Mouse (Mus musculus): ENCODE results near the gene Slc34a3. TPM values are rescaled to one million over a fixed set of nuclear protein-coding genes. Genes with fewer than 3 reads are reported as not detected.
A peak's percentile ranks its signal among the peaks of the same experiment; 100 is the strongest.
"Not testable (repeated sequence)": the region's sequence is repeated elsewhere in the genome, so short reads cannot be mapped to it uniquely, and the experiment has no call there.

Slc34a3 gene
- polyA plus RNA-seq, 1 experiment from 2014 or later, result not detected

DNA sequence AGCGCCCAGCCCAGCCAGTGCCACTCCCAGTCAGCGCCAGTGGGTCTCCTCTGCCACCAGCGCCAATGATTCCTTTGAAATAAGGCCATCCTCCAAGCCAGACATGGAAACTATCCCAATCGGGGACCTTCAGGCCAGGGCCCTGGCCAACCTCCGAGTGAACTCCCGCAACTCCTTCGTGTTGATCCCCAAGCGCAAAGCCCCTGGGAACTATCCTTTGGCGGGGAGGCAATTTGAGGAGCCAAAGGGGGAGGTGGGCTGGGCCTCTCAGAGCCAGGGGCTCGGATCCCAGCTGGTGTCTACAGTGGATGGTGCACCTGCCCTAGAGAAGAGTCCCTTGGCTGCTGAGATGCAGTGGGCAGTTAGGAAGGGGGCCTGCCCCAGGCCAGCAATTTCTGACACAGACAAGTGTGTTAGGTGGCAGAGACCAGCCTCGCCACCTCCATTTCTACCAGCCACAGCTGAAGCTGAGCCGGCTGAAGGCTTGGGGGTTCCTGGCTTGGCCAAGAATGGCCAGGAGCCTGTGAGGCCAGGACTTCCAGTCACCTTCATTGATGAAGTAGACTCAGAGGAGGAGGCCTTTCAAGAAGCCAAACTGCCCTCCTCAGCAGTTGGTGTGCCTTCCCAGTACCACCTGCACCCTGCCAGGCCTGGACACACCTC is 29.6 kb upstream of the Slc34a3 start:
- DNase-seq (ENCODE audit: low spot score), result no peak
- peaks cover 52% of the 10 kb centered on the region for H3K4me1 ChIP-seq
- peaks cover 28% of the 10 kb centered on the region for H3K27me3 ChIP-seq (replicated peaks; ENCODE audit: low read depth, poor library complexity, severe bottlenecking)
- WGBS, result 19% methylated on average over 12 of the region's 12 CpGs
- H3K4me3 ChIP-seq, result peak overlapping the region; percentile 85
- no peak overlapping the region for H3K27ac ChIP-seq (replicated peaks)
- H3K36me3 ChIP-seq (replicated peaks), result peaks cover 20% of the 10 kb centered on the region
- no peaks in the 10 kb centered on the region for H3K9me3 ChIP-seq

DNA sequence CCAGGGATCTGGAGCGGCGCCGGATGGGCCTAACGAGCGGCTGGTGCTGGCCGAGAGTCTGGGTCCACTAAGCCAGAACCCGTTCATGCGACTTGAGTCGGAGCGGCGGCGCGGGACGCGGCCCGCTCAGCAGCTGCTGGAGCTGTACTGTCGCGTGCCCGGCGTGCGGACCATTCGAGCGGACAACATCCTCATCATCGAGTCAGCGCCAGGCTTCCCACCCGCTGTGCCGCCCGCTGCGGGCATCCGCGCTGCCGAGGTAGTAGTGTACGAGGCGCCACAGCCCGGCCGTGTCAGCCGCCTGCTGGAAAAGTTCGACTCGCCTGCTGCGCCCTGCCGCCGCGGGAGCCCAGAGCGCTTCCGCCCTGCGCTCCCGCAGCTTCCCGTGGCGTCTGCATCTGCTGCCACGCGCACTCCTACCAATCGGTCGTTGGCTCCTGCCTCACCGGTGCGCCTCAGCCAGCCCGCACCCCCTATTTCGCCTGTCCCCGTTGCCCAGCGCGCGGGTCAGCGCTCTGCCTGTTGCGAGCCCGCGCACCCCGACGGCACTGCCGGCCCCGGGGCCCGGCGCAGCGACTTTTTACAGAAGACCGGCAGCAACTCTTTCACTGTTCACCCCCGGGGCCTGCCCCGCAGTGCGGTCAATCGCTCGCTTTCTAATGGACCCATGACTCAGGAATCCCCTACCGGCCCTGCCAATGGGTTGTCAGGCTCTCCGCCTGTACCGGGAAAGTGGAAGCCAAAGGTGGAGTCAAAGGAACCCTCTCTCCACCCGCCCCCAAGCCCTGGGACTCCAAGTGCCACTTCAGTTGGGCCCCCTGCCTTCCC is 28.8 kb upstream of the Slc34a3 start:
- H3K36me3 ChIP-seq (replicated peaks), result peaks cover 12% of the 10 kb centered on the region

DNA sequence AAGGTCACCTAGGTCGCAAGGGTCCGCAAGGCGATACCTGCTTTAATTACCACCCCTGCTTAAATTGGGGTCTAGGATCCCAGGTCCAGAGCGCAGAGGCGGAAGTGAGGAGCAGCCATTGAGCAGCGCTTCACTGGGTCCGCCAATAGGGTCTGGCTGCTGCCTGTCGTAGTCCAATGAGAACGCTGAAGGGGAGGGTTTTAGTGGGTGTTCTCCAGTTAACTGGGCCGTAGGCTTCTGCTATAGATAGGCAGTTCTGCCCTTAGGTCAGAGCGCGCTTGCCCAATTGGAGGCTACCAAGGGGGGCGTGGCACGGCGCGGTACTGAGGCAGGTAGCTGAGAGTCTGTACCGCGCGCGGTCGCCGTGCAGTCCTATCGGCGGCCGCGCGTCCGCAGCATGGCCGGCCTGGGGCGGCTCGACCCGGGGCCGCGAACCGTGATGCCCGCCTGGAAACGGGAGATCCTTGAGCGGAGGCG is 28.2 kb upstream of the Slc34a3 start, which contains the start of gene Tprn:
Gene Tprn, plus strand, starts transcription at position 328 of the 477 bp plus-strand sequence.
- Histone ChIP-seq H3K9me3 (no peaks in the 10 kb centered on the region), H3K27me3 (replicated peaks; ENCODE audit: low read depth, poor library complexity, severe bottlenecking) (peaks cover 28% of the 10 kb centered on the region), H3K4me1 (peaks cover 52% of the 10 kb centered on the region), H3K36me3 (replicated peaks) (peaks cover 6% of the 10 kb centered on the region; the same call in 1 of the 2 replicates), H3K27ac (replicated peaks) (peak within 1 kb of the TSS; percentile 78), H3K4me3 (peak within 1 kb of the TSS; percentile 85)
- DNase-seq (ENCODE audit: low spot score), result peak; percentile 95
- under 1% methylated on average over 39 of the region's 39 CpGs for WGBS

More for the DNA sequence above, 28.8 kb upstream of the Slc34a3 start:
- WGBS, result under 1% methylated on average over 82 of the region's 82 CpGs
- Histone ChIP-seq H3K4me1 (peaks cover 52% of the 10 kb centered on the region), H3K27ac (replicated peaks) (peak overlapping the region; percentile 78), H3K4me3 (peak overlapping the region; percentile 85), H3K27me3 (replicated peaks; ENCODE audit: low read depth, poor library complexity, severe bottlenecking) (peaks cover 28% of the 10 kb centered on the region), H3K9me3 (no peaks in the 10 kb centered on the region)
- DNase-seq (ENCODE audit: low spot score), result peak; percentile 64

DNA sequence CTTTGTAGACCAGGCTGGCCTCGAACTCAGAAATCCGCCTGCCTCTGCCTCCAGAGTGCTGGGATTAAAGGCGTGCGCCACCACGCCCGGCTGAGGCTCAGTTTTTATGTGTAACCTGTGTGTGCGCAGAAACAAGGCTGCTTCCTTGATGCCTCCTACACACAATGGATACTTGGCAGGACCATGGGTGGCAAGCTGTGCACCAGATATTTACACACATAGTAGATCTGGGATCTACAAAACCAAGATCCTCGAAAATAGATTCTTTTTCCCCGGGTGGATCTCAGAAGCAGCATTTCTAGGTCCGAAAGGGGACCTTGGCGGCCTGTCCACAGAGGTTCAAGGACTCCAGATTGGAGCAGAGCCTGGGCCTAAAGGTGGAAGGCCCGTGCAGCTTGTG is 27.7 kb upstream of the Slc34a3 start:
- 51% methylated on average over 12 of the region's 12 CpGs for WGBS
- H3K4me1 ChIP-seq, result peaks cover 47% of the 10 kb centered on the region

DNA sequence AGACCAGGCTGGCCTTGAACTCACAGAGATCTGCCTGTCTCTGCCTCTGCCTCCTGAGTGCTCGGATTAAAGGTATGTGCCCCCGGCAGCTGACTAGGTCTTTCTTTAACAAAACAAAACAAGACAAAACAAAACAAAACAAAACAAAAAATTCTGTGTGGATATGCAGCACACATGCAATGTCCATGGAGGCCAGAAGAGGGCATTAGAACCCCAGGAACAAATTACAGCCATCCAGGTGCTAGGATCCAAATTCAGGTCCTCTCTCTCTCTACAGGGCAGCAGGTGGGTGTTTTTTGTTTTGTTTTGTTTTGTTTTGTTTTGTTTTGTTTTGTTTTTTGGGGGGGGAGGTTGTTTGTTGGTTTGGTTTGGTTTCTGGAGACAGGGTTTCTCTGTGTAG is 24.7 kb upstream of the Slc34a3 start:
- H3K27ac ChIP-seq (replicated peaks), result no peak overlapping the region
- H3K4me1 ChIP-seq, result peaks cover 39% of the 10 kb centered on the region
- no peaks in the 10 kb centered on the region for H3K36me3 ChIP-seq (replicated peaks)
- peaks cover 14% of the 10 kb centered on the region for H3K27me3 ChIP-seq (replicated peaks; ENCODE audit: low read depth, poor library complexity, severe bottlenecking)
- 53% methylated on average over 2 of the region's 2 CpGs for WGBS
- H3K9me3 ChIP-seq, result no peaks in the 10 kb centered on the region
- H3K4me3 ChIP-seq, result no peak overlapping the region
- no peak for DNase-seq (ENCODE audit: low spot score)

More for the DNA sequence above, 27.7 kb upstream of the Slc34a3 start:
- Histone ChIP-seq H3K27me3 (replicated peaks; ENCODE audit: low read depth, poor library complexity, severe bottlenecking) (peaks cover 28% of the 10 kb centered on the region), H3K27ac (replicated peaks) (peak overlapping the region; percentile 78), H3K9me3 (no peaks in the 10 kb centered on the region), H3K4me3 (peak overlapping the region; percentile 85), H3K36me3 (replicated peaks) (peaks cover 2% of the 10 kb centered on the region; the same call in 1 of the 2 replicates)
- DNase-seq (ENCODE audit: low spot score), result no peak

GRCm38 (mm10) chr2:25257250-25257649 is 23.1 kb upstream of the Slc34a3 start:
- DNase-seq (ENCODE audit: low spot score); H3K27me3 ChIP-seq (replicated peaks; ENCODE audit: low read depth, poor library complexity, severe bottlenecking); H3K9me3 ChIP-seq; H3K4me3 ChIP-seq; H3K27ac ChIP-seq (replicated peaks): not testable (repeated sequence)
- Histone ChIP-seq H3K4me1 (peaks cover 27% of the 10 kb centered on the region), H3K36me3 (replicated peaks) (peaks cover 14% of the 10 kb centered on the region)
- 89% methylated on average over 5 of the region's 5 CpGs for WGBS

DNA sequence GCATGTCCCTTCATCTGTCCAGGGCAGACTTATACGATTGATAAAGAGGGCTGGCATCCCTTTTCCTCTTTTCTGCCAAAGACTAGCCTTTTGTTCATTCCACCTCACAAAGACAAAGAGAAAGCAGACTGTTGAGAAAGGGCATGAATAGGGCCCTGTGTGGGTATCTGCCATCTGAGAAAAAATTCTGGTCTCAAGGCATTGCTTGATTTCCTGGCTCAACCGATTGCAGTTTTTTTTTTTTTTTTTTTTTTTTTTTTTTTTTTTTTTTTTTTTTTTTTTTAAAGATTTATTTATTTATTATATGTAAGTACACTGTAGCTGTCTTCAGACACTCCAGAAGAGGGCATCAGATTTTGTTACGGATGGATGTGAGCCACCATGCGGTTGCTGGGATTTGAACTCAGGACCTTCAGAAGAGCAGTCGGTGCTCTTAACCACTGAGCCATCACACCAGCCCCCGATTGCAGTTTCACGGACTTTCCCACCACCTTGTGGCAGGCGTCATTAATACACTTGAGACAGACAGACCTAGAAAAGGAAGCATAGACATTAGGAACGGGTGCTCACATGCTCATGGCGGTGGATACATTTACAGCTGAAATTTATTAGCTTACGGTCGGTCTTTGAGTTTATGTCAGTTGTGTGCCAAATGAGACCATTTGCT is 22.4 kb upstream of the Slc34a3 start:
- peak; percentile 43 for DNase-seq (ENCODE audit: low spot score)
- not testable (repeated sequence) for H3K27me3 ChIP-seq (replicated peaks; ENCODE audit: low read depth, poor library complexity, severe bottlenecking); H3K27ac ChIP-seq (replicated peaks); H3K9me3 ChIP-seq
- WGBS, result 65% methylated on average over 12 of the region's 12 CpGs
- H3K4me3 ChIP-seq, result peak overlapping the region; percentile 99
- H3K4me1 ChIP-seq, result peaks cover 20% of the 10 kb centered on the region
- H3K36me3 ChIP-seq (replicated peaks), result peaks cover 21% of the 10 kb centered on the region

GRCm38 (mm10) chr2:25255284-25255779 is 21.2 kb upstream of the Slc34a3 start, which contains the start of gene Tmem203:
Tmem203 (plus strand) TSS chr2:25255439.
- Histone ChIP-seq H3K27ac (replicated peaks) (peak within 1 kb of the TSS; percentile 93), H3K36me3 (replicated peaks) (peaks cover 33% of the 10 kb centered on the region), H3K9me3 (no peaks in the 10 kb centered on the region), H3K4me3 (peak within 1 kb of the TSS; percentile 99), H3K27me3 (replicated peaks; ENCODE audit: low read depth, poor library complexity, severe bottlenecking) (no peaks in the 10 kb centered on the region), H3K4me1 (peaks cover 20% of the 10 kb centered on the region)
- peak; percentile 95 for DNase-seq (ENCODE audit: low spot score)
- under 1% methylated on average over 39 of the region's 39 CpGs for WGBS

DNA sequence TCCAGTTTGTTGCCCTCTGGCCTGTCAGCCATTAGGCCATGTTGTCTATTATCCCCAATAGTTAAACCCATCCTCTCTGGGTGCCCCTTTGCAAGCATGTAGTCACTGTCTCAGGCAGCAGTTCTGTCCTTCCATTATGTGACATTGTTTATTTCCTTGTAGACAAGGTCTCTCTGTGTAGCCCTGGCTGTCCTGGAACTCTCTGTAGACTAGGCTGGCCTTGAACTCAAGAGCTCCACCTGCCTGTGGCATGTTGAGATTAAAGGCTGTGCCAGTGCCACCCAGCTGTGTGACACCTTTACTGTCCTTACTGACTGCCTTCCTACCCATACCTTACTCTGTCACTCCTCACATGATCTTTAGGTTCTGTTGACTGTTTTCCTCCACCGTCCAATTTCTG is 18.2 kb upstream of the Slc34a3 start:
- Histone ChIP-seq H3K36me3 (replicated peaks) (peaks cover 63% of the 10 kb centered on the region), H3K27me3 (replicated peaks; ENCODE audit: low read depth, poor library complexity, severe bottlenecking) (no peaks in the 10 kb centered on the region), H3K27ac (replicated peaks) (no peak overlapping the region), H3K4me1 (peaks cover 20% of the 10 kb centered on the region), H3K9me3 (no peaks in the 10 kb centered on the region), H3K4me3 (no peak overlapping the region)
- no peak for DNase-seq (ENCODE audit: low spot score)
- 83% methylated on average over 1 of the region's 1 CpGs for WGBS

DNA sequence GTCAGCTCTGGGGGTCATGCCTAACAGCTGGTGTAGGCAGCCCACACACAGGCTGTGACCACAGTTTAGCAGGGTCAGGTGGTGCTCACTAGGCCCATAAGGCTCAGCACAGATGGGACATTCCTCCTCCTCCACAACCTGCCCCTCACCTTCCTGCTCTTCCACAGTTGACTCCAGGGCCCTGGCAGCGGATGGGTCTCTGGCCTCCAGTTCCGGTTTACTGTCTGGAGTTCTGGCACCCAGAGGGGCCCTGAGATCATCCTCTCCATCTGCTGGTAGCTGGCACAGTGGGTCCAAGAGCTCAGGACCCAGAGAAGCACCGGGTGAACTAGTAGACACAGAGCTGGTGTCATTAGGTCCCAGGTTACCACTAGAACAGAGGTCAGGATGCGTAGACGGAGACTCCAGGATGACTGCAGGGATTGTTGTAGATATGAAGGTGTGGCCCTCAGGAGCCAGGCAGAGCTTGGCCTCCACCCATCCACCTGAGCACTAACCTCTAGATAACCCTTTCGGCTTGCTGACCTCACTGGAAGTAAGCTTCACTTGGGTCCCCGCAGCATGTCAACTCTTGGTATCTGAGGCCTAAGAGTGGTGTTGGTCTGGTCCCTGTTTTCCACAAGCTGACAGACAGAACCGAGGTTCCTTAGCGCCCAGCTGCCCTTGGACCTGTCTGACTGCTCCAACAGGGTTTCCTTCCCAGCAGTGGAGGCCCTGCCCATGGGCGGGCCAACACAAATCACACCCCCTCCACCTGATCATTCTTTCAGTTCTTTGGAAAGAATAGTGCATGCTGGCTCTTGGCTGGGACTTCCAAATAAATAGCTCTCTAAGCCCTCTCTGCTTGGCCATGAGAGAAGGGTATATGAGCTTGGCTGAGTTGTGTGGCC is 12.3 kb upstream of the Slc34a3 start, which contains the start of gene AL732309.1:
Gene AL732309.1, minus strand, starts transcription at position 681 of the 890 bp plus-strand sequence.
- 86% methylated on average over 10 of the region's 10 CpGs for WGBS

GRCm38 (mm10) chr2:25244144-25244543 is 10.0 kb upstream of the Slc34a3 start:
- 90% methylated on average over 4 of the region's 4 CpGs for WGBS
- H3K27me3 ChIP-seq (replicated peaks; ENCODE audit: low read depth, poor library complexity, severe bottlenecking), result peaks cover 44% of the 10 kb centered on the region
- peaks cover 44% of the 10 kb centered on the region for H3K36me3 ChIP-seq (replicated peaks)

More for the DNA sequence above, 12.3 kb upstream of the Slc34a3 start, which contains the start of gene AL732309.1:
- DNase-seq (ENCODE audit: low spot score), result no peak
- Histone ChIP-seq H3K36me3 (replicated peaks) (peaks cover 67% of the 10 kb centered on the region), H3K27me3 (replicated peaks; ENCODE audit: low read depth, poor library complexity, severe bottlenecking) (peaks cover 29% of the 10 kb centered on the region), H3K9me3 (no peaks in the 10 kb centered on the region), H3K4me1 (peaks cover 19% of the 10 kb centered on the region), H3K4me3 (no peak within 1 kb of the TSS), H3K27ac (replicated peaks) (no peak within 1 kb of the TSS)

More at GRCm38 (mm10) chr2:25244144-25244543, 10.0 kb upstream of the Slc34a3 start:
- no peak for DNase-seq (ENCODE audit: low spot score)
- Histone ChIP-seq H3K4me1 (peaks cover 33% of the 10 kb centered on the region), H3K4me3 (no peak overlapping the region), H3K27ac (replicated peaks) (no peak overlapping the region), H3K9me3 (no peaks in the 10 kb centered on the region)

All from embryonic facial prominence, embryonic 10.5 days (tissue).